Mouse (Mus musculus) frontal cortex, postnatal 10 days (tissue): ENCODE measurements around the gene Evx1.

Source experiments
- DNase-seq, 2 experiments: peaks; one replicate each; pipeline ENCODE4 v3.0.0; 2022; ENCODE audit warnings: low spot score in 2 of 2, mixed read lengths in 1 of 2

The Evx1 gene

DNA sequence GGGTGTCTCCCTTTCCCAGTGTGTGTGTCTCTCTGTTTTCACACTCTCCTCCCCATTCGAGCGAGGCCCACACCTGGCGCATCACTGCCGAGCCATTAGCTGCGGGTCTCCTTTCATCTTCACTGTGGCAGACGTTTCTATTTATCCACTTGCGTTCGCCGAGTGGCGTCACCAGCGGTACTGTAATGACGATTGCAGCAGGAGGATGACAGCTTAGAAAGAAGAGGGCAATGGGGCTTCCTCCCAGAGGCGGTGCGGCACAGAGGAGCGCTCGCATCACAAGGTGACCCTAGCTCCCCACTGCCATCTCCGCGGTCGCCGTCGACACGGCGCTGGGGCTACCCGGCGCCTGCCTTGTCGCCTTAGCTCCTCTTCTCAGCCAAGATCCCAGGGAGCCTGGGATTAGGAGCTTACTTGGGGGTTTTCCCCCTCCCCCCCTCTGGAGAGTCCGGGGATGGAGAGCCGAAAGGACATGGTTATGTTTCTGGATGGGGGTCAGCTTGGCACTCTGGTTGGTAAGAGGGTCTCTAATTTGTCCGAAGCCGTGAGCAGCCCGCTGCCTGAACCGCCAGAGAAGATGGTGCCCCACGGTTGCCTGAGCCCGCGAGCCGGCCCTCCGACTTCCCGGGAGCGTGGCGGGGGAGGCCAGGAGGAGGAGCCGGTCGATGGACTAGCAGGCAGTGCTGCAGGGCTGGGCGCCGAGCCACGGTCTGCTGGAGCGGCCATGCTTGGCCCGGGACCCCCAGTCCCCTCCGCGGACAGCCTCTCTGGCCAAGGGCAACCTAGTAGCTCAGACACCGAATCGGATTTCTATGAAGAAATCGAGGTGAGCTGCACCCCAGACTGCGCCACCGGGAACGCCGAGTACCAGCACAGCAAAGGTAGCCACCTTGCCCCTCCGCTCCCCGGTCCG lies at the start of gene Evx1:
TSS of gene Evx1 (plus strand) at position 108 of the 913 bp plus-strand sequence.
- no peak for DNase-seq

DNA sequence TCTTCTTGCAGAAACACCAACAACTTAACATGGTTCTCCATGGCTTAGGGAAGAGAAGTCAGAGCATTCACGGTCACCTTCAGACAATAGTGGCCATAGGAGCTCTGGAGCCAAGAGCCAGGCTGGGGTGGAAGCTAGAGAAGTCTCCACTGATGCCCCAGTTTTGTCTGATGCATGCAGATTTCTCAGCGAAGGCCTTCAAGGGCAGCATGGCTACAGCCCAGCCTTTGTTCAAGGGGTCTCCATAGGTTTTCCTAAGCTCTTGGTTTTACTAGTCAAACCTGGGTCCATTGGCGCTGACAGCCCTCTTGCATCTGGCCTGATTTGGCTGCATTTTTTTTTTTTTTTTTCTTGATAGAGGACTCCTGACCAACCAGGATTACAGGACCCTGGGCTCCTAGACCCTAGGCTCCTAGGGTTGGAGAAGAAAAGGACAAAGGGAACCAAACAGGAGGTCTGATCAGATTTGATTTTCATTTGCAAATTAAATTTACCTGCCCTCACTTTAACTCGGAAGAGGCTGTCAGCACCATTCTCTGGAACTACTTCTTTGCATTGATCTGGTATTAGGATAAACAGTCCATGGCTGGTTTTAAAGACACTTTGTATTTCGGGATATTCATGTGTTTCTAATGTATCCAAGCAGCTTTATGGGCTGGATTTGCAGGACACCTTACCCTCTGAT lies 49.0 kb upstream of the Evx1 start:
- DNase-seq = no peak

GRCm38 (mm10) chr6:52265306-52265912 lies 47.9 kb upstream of the Evx1 start:
- DNase-seq = no peak

GRCm38 (mm10) chr6:52265913-52266665 lies 47.2 kb upstream of the Evx1 start:
- DNase-seq = no peak

GRCm38 (mm10) chr6:52266666-52266985 lies 46.7 kb upstream of the Evx1 start:
- DNase-seq = no peak

DNA sequence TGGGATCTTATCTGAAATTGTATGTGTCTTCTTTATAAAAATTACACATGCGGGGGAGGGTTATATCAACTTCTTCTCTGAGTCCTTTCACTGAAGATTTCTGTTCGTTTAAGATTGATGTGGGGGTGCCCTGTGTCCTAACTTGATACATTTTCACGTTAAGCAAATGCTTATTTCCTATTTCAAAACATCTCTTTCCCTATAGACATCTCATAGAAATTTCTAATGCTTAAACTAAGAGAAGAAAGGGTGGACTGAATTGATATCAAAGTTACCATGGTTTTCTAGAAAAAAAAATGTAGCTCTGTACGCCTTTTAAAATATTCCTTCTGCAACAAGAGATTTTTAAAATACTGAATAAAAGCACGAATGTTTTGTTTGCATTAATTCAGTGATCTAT lies 46.1 kb upstream of the Evx1 start:
- DNase-seq = no peak

GRCm38 (mm10) chr6:52267691-52268090 lies 45.6 kb upstream of the Evx1 start:
- DNase-seq = no peak

DNA sequence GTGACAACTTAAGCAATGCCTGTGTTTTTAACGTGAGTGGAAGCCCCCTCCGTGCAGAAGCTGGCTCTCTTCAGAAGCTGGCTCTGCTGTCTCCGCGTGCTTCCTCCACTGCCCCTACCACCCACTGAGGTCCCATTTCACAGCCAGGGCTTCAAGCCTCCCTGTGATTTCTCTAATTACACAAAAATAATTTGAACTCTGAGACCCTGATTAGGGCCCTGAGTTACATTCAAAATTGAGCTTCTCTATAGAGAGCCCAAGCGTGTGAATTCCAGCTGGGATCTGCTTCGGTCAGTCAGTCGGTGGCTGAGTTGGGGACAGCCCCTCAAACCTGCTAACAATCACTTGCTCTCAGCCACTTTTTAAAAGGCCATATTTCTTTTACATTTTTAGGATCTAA lies 45.0 kb upstream of the Evx1 start:
- no peak for DNase-seq

DNA sequence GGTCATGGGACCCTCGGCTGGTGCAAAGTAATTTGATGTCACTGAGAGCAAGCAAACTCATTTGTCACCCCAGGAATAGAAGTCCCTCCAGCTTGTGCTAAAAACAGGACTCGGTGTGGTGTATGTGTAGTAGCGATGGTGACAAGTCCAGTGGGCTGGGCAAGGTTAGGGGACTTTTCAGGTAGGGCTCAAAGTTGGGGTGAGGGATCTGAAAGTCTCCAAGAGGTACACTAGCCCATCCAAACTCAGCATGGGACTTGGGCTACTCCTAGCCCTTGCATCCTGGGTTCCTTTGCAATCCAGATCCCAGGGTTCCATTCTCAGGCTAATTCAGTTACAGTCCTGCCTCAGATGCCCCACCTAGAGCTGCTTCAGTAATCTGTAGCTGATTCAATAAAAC lies 44.5 kb upstream of the Evx1 start:
- DNase-seq = no peak

DNA sequence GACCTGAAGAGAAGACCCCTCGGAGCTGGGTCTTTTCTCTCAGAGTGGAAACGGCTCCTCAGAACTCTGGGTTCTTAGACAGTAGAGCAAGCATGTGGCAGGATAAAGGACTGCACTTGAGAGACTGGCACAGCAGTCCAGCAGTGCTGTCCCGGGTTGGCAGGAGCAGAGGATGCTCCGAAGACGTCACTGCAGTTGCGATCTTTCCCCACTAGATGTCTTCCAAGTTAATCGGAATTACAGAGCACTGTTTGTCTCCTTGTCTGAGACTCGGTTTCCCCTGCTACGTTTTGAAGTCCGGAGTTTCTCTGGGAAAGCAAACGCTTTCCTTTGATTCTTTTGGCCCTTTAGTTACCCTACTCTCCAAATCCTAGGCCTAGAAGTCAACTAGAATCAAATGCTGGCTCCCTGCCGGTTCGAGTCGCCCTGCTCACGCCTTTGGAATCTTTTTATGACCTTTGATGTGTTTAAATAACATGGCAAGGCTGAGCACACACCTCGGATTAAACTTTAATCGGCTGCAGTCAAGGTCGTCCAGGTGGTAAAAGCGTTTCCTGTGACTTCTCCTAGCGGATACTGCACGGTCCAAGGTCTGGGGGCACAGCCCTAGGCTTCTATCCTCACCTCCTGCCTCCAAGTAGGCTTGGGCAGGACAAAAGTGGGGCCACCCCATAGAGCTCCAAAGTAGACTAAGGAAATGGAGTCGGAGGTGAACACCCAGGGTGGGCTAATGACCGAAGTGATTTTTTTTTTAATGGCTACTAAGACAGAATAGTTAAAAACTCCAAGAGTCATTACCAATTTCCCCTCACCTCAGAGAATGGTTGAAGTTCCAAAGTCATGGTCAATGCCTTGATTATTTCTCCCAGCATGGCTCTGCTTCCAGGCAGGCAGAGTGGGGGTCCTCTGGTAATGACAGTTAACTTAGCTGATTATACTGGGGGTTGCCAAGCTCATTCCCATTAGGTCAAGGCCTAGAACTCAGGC lies 42.5 kb upstream of the Evx1 start:
- peak in 1 of 2 experiments; percentile 46 for DNase-seq

DNA sequence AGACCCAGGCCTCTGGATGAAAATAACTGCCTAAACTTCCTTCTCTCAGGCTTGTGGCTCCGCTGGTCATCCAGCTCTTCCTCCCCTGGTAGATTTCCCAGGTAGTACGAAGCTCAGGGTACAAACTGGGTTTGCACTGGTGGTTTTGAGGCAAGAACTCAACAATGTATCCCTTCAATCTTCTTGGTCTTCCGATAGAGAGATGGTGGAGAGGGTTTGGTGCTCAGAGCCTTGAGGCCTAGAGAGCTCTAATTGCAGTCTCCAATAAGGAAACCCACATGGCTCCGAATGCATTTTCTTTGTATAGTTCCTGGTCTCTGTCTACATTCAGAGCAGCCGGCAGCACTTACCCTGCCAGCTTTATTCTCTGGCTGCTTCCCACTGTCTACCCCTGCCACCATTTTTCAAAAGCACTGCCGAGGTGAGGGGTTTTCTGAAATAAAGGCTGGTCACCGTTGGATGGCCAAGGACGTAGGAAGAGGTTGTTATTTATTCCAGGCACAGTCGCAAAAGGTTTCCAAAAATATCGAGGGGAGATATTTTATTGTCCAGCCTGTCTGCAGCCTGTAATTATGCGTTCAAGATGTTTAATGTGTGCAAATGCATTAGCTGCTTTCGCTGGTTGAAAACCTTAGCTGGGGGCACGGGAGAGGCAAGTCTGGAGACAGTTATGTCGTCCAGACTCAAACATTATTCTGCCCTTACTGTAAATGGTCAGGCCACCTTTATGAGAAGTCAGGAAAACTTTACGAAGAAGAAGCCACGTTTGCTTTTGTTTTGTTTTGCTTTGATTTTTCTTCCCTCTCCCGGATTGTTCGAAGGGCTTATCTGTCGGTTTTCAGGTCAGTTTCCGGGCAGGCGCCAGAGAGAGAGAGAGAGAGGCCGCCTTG lies 40.3 kb upstream of the Evx1 start:
- no peak for DNase-seq

GRCm38 (mm10) chr6:52273656-52274280 lies 39.5 kb upstream of the Evx1 start:
- no peak for DNase-seq

GRCm38 (mm10) chr6:52274576-52274975 lies 38.7 kb upstream of the Evx1 start:
- no peak for DNase-seq

DNA sequence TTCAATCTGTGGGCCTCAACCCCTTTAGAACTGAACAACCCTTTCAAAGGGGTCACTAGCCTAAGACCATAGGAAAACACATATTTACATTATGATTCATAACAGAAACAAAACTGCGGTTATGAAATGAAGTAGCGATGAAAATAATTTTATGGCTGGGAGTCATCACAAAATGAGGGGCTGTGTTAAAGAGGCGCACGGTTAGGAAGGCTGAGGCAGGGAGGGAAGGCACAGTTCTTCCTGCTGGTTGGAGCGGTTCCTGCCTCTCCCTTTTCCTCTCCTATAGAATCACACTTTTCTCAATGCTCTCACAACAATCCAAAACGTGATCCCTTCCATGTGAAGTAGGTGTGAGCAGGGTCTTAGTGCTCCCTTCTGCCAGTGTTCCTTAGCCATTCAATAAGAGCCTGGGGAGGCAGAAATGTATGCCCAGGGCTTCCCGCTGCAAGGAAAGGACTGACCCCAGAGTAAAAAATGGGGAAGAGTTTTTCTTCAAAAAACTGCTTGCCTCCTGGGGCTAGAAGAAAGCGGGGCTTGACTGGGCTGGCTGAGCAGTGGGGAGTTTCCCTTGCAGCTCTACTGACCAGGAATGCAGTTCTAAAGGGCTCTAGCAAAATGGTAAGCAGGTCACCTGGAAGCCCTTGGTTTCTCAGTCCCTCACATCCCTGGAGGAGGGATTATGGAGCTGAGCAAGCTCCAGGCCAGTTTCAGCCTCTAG lies 37.6 kb upstream of the Evx1 start:
- no peak for DNase-seq

- DNase-seq = no peak
Measured at GRCm38 (mm10) chr6:52276382-52276781, 36.9 kb upstream of the Evx1 start.

GRCm38 (mm10) chr6:52276920-52277319 lies 36.4 kb upstream of the Evx1 start:
- no peak for DNase-seq

GRCm38 (mm10) chr6:52281084-52281483 lies 32.2 kb upstream of the Evx1 start:
- no peak for DNase-seq

- DNase-seq = no peak
Measured at GRCm38 (mm10) chr6:52283896-52284295, 29.4 kb upstream of the Evx1 start.

- no peak for DNase-seq
Measured at GRCm38 (mm10) chr6:52290186-52290585, 23.1 kb upstream of the Evx1 start.
